Mouse (Mus musculus) kidney, postnatal 10 days (tissue): ENCODE data around the gene Adamts15.

Experiments used
- DNase-seq: peaks from one replicate; pipeline ENCODE4 v3.0.0; 2021; ENCODE audit warnings: mixed read lengths

The Adamts15 gene

DNA sequence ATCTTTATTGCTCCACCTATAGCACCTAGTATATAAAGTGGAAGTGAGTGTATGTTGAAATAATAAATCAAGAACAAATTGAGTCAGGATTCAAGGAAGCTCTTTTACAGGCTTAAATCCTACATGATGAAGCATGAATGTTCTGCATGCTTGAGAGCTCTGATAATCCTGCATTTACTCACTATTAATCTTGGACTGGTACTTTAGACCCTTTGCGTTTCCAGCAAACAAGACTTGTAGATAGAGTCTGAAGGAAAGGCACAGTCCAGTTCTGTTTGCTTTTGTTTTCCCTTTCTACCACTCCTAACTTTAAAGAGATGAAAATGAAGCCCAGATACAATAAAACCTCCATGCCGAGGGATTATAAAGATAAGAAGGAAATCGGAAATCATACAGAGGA lies 45.7 kb downstream of the Adamts15 start:
- DNase-seq, result no peak

DNA sequence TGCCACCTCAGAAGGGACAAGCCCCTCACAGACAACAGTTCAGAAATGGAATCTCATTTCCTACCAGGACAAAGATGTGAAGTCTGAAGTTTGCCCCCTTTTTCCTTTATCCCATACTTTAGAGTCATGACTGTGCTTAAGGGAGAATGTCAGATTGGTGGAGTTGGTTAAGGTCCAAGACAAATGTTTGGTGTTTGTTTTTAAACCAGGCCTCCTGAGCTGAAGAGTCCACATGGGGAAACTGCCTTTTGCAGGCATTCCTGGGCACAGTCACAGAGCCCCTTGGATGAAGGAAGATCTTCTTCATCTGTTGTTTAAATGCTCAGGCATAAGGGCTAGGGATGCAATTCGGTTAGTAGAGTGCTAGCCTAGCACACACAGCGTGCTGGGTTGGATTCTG lies 66.4 kb downstream of the Adamts15 start:
- DNase-seq, result no peak

DNA sequence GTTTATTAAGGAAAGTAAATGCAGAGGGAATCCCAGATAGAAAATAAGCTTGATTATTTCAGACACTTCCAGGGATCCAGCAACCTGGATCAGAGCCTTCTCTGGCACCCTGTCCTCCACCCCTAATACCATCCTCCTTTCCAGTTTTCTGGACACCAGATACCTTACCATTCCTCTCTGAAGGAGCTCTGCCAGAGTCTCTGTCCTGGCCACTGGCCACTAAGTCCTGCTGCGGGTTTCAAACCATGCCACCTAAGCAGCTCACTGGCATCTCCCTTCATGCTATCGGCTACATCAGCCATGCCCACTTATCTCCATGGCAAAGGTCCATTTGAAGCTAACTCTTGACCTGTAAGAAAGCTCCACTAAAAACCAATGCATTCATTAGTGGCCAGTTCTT lies 70.4 kb downstream of the Adamts15 start:
- no peak for DNase-seq

DNA sequence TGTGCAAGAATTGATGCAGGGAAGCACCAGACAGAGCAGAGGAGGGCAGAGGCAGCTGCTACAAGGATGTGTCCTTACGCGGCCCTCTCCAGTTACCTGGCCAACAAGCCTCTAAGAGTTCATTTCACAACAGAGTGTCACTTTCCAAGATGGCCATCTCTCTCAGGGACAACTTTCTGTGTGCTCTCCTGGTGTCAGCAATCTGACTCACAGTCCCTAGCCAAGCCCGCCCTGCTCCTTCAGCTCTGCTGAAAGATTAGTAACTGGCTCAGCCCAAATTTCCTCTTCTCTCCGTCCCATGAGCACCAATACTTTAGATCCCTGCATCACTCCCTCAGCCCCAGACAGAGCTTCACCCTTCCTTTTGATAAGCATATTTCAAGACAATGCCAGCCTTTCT lies 72.3 kb downstream of the Adamts15 start:
- no peak for DNase-seq

DNA sequence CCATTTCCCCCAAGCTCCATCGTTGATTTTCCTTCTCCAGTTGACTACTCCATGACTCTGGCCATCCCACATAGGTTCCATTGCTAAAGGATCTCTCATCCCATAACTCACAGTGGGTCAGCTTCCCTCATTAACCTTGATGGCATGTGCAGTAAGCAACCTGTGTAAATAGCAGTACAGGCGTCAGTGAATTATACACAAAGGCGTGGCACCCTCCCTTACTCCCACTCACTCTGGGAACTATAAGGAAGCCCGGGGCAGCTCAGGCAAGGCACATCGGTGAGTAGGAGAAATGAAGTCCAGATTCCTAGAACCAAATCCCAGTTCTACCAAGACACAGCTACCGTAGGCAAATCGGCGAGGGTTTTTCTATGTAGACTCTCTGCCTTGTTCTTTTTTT lies 72.8 kb downstream of the Adamts15 start:
- no peak for DNase-seq
